In the genomic region with DNA sequence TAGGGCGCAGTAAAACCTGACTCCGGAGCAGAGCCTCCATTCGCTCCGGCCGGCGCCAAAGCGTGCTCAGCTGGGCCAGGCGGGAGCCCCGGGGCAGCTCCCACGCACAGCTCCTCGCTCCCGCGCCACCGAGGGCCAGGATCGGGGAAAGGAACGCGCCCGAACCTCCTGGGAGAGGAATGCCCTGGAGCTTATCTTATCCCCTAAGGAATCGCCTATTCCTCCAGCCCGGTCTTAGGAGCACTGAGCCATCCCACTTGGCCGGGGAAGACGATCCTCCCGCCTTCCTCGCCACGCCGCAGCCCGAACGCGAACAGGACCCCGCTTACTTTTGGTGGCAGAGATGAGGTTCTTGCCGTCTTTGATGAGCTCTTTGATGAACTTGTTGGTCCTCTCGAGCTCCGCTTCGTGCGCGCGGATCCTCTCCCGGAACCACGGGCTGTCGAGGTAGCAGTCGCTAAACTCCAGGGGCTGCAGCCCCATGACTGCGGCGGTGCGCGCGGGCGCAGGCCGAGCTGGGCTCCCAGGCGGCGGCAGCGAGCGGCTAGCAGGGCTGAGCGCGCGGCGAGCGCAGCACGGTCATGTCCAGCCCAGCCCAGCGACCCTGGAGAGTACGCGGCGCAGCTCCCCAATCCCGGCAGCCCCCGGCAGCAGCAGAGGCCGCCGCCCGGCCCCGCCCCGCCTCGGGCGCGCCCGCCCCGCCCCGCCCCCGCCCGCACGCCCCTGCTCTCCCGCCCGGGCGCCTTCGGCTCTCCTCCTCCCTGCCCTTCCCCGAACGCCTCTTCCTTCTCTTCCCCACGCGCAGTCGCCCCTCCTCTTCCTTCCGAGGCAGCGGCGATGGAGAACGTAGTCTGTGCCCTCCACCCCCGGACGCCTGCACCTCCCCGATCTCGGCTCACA, we compare ENCODE assay signal across 7 mouse cellular contexts. TPM values are rescaled to one million over a fixed set of nuclear protein-coding genes. Genes with fewer than 3 reads are reported as not detected.
DNase-seq lines count a peak whose midpoint lies in the region; ATAC-seq lines count a peak whose summit lies in the region.

Gene Arhgap10, minus strand, starts transcription at position 653 of the 900 bp plus-strand sequence.

- DNase-seq in adrenal gland, adult 2 months = peak; percentile 95
- DNase-seq in embryo, embryonic 10 days (ENCODE audit: low spot score) = peak; percentile 91
- DNase-seq in gastrocnemius, postnatal 25 days = peak; percentile 84
- DNase-seq in midbrain, embryonic 14.5 days = peak; percentile 83
- peak; percentile 44 for DNase-seq in spleen, adult 12 weeks (ENCODE audit: low spot score)

- peak within 1 kb of the TSS; percentile 68 for H3K4me2 ChIP-seq in intestine, embryonic 15.5 days (replicated peaks)
- peak within 1 kb of the TSS; percentile 81 for H3K4me2 ChIP-seq in limb, embryonic 12.5 days
- H3K4me2 ChIP-seq in midbrain, embryonic 14.5 days (ENCODE audit: low read length) = peak within 1 kb of the TSS; percentile 97

- peak within 1 kb of the TSS; percentile 88 for H3K9ac ChIP-seq in intestine, embryonic 15.5 days
- H3K9ac ChIP-seq in limb, embryonic 12.5 days (replicated peaks) = peak within 1 kb of the TSS; percentile 81
- peak within 1 kb of the TSS; percentile 63 for H3K9ac ChIP-seq in midbrain, embryonic 14.5 days (replicated peaks; ENCODE audit: low read length)

- H3K4me3 ChIP-seq in intestine, embryonic 15.5 days (replicated peaks) = peak within 1 kb of the TSS; percentile 85
- peak within 1 kb of the TSS; percentile 81 for H3K4me3 ChIP-seq in limb, embryonic 12.5 days (replicated peaks)
- peak within 1 kb of the TSS; percentile 59 for H3K4me3 ChIP-seq in midbrain, embryonic 14.5 days (replicated peaks; ENCODE audit: low read depth, low read length)

- H3K36me3 ChIP-seq in intestine, embryonic 15.5 days = no peaks in the 10 kb centered on the region; the same call in 1 of the 2 replicates
- no peaks in the 10 kb centered on the region for H3K36me3 ChIP-seq in limb, embryonic 12.5 days
- H3K36me3 ChIP-seq in midbrain, embryonic 14.5 days (ENCODE audit: control insufficient read depth, insufficient read depth, low read length) = no peaks in the 10 kb centered on the region

- peak; percentile 94 for ATAC-seq in intestine, embryonic 15.5 days
- ATAC-seq in limb, embryonic 12.5 days (ENCODE audit: insufficient number of reproducible peaks, insufficient read depth, low FRiP score, low TSS enrichment, low read depth) = peak; percentile 85
- ATAC-seq in midbrain, embryonic 14.5 days (ENCODE audit: low FRiP score, low TSS enrichment) = peak; percentile 85

- under 1% methylated on average over 71 of the region's 95 CpGs for WGBS in intestine, embryonic 15.5 days
- under 1% methylated on average over 80 of the region's 95 CpGs for WGBS in limb, embryonic 12.5 days
- WGBS in midbrain, embryonic 14.5 days = under 1% methylated on average over 71 of the region's 95 CpGs

- no peaks in the 10 kb centered on the region for H3K9me3 ChIP-seq in intestine, embryonic 15.5 days
- H3K9me3 ChIP-seq in limb, embryonic 12.5 days = no peaks in the 10 kb centered on the region
- H3K9me3 ChIP-seq in midbrain, embryonic 14.5 days (ENCODE audit: control insufficient read depth, low read length) = no peaks in the 10 kb centered on the region

- peak within 1 kb of the TSS; percentile 89 for H3K27ac ChIP-seq in intestine, embryonic 15.5 days
- H3K27ac ChIP-seq in limb, embryonic 12.5 days = peak within 1 kb of the TSS; percentile 93
- 0 out of 2 replicates have a peak within 1 kb of the TSS, but pooled peaks have one; percentile 41 for H3K27ac ChIP-seq in midbrain, embryonic 14.5 days (replicated peaks; ENCODE audit: low read depth, low read length)

- H3K4me1 ChIP-seq in intestine, embryonic 15.5 days (replicated peaks) = peaks cover 29% of the 10 kb centered on the region; the same call in 1 of the 2 replicates
- peaks cover 53% of the 10 kb centered on the region for H3K4me1 ChIP-seq in limb, embryonic 12.5 days (replicated peaks)
- peaks cover 13% of the 10 kb centered on the region for H3K4me1 ChIP-seq in midbrain, embryonic 14.5 days (ENCODE audit: control insufficient read depth, insufficient read depth, low read length)

- H3K27me3 ChIP-seq in intestine, embryonic 15.5 days (replicated peaks) = no peaks in the 10 kb centered on the region
- H3K27me3 ChIP-seq in limb, embryonic 12.5 days = no peaks in the 10 kb centered on the region
- H3K27me3 ChIP-seq in midbrain, embryonic 14.5 days (ENCODE audit: control insufficient read depth, insufficient read depth, low read length) = peaks cover 11% of the 10 kb centered on the region; the same call in 1 of the 2 replicates

RNA-seq across cellular contexts. Expression of gene Arhgap10, which starts in this region (rescaled TPM):
- total RNA-seq in adrenal gland, adult 2 months (2021) = 10 to 100 TPM; 16.9 to 29.1 TPM
- polyA plus RNA-seq in adrenal gland, adult 2 months (2012; rRNA removed) = 20.5 and 32.5 TPM in 2 replicates
- total RNA-seq in gastrocnemius, postnatal 25 days (2021) = 10 to 100 TPM; 48.2 to 58.2 TPM
- 25.8 and 30.9 TPM in 2 replicates for polyA plus RNA-seq in intestine, embryonic 15.5 days (2015; fragmentation: Nextera tagmentation; extraction: Ambion mirVana)
- 36.8 and 39.2 TPM in 2 replicates for polyA plus RNA-seq in limb, embryonic 12.5 days (2016; fragmentation: Nextera tagmentation; extraction: Ambion mirVana)
- polyA plus RNA-seq in midbrain, embryonic 14.5 days (2014; fragmentation: Nextera tagmentation; extraction: Ambion mirVana) = 2.2 and 3.0 TPM in 2 replicates

Comparison
In these comparisons a context has a peak if more than half of its experiments do, and no peak if none do; other contexts are left out.
1. Peak in every context shown above with its lines: DNase-seq, ATAC-seq, H3K4me3 ChIP-seq and H3K27ac ChIP-seq.
2. DNase-seq: peak in every context shown above with its lines; median percentile 95 in adrenal gland, adult 2 months; 91 in embryo, embryonic 10 days; 84 in gastrocnemius, postnatal 25 days; 83 in midbrain, embryonic 14.5 days; 44 in spleen, adult 12 weeks.
3. H3K27ac ChIP-seq: peak in every context shown above with its lines; median percentile 93 in limb, embryonic 12.5 days; 89 in intestine, embryonic 15.5 days; 41 in midbrain, embryonic 14.5 days.